In genomic region chr19:5013138-5013537, GRCm38 (mm10) we compare ENCODE assay signal across 17 mouse cellular contexts. TPM values are rescaled to one million over a fixed set of nuclear protein-coding genes. Genes with fewer than 3 reads are reported as not detected.
"Had no signal": no experiment of that assay in that cellular context is flagged by ENCODE, and none has a peak within 500 bp of the region (broad histone marks: within the 10 kb centered on the region; RNA-seq: fewer than 3 reads in every experiment).

No protein-coding gene starts in this region.

- H3K36me3 ChIP-seq: limb, embryonic 10.5 days; liver, embryonic 15.5 days; midbrain, embryonic 10.5 days; neural tube, embryonic 13.5 days had no signal

- H3K4me3 ChIP-seq: left cerebral cortex, adult 2 months; limb, embryonic 10.5 days; liver, embryonic 15.5 days; midbrain, embryonic 10.5 days; neural tube, embryonic 13.5 days had no signal

- H3K4me2 ChIP-seq: liver, embryonic 11.5 days; liver, embryonic 15.5 days; neural tube, embryonic 13.5 days had no signal

- H3K9me3 ChIP-seq: limb, embryonic 10.5 days; liver, embryonic 15.5 days; midbrain, embryonic 10.5 days; neural tube, embryonic 13.5 days had no signal

- H3K9ac ChIP-seq: liver, embryonic 15.5 days; neural tube, embryonic 13.5 days had no signal

- H3K27me3 ChIP-seq: neural tube, embryonic 13.5 days had no signal

- ATAC-seq: lung, postnatal 0 days had no signal

- H3K4me1 ChIP-seq: liver, embryonic 15.5 days had no signal

- H3K27ac ChIP-seq: left cerebral cortex, adult 2 months; limb, embryonic 10.5 days; liver, embryonic 15.5 days; midbrain, embryonic 10.5 days; neural tube, embryonic 13.5 days had no signal

- DNase-seq: kidney, adult 9 months; kidney, postnatal 14 days; lung, adult 2 months; lung, postnatal 36 days; midbrain, embryonic 14.5 days; right cerebral cortex, postnatal 14 days; thymus, postnatal 36 days had no signal

RNA-seq across cellular contexts. Expression of gene Slc29a2, which starts 10.5 kb away (rescaled TPM):
- total RNA-seq: monocyte, adult 5-6 weeks had no signal

RNA-seq across cellular contexts. Expression of gene Npas4, which starts 23.0 kb away (rescaled TPM):
- total RNA-seq: megakaryocyte progenitor cell, adult 5-6 weeks; monocyte, adult 5-6 weeks had no signal
- polyA plus RNA-seq: limb, embryonic 10.5 days; liver, embryonic 15.5 days; midbrain, embryonic 10.5 days; thymus, postnatal 0 days had no signal

RNA-seq across cellular contexts. Expression of gene AC124502.3, which starts 25.6 kb away (rescaled TPM):
- total RNA-seq: monocyte, adult 5-6 weeks had no signal
